Mouse (Mus musculus) spleen, adult 2 months (tissue): ENCODE data around the gene Gse1.

ENCODE experiments used
- CTCF ChIP-seq: fragments of 200-500 bp; IDR thresholded peaks from 2 replicates; pipeline ENCODE4 v1.5.1; 2011; ENCODE audit warnings: mild to moderate bottlenecking, inconsistent platforms; ENCODE audit not compliant: insufficient read depth, insufficient read length, insufficient replicate concordance; ENCODE audit errors: extremely low read depth
- POLR2A ChIP-seq: fragments of 200-500 bp; IDR thresholded peaks from 2 replicates; pipeline ENCODE4 v1.6.1; 2011; ENCODE audit warnings: low read depth, low read length, inconsistent platforms

DNA sequence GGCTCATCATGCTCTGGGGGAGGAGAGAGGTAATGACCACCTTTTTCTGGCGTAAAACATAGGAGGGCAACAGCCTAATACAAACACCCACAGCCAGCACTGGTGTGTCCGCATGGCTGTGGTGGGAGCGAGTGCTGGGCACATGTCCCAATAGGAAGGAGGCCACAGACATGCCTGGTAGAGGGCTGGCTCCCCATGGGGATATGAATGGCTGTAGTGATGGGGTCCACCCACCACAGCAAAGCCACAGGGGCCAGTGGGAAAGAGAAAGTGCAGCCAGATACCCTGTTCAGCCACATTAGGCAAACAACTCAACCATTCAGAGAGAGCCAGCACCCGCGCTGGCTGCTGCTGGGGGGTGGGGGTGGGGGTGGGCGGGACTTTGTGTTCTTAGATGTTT lies 256.9 kb downstream of the Gse1 start:
- TF ChIP-seq CTCF: no peak
- TF ChIP-seq POLR2A: no peak
